Mouse (Mus musculus) thymus, postnatal 10 days (tissue): ENCODE results near the gene Orai2.
A peak's percentile ranks its signal among the peaks of the same experiment; 100 is the strongest.
"Not testable (repeated sequence)": the region's sequence is repeated elsewhere in the genome, so short reads cannot be mapped to it uniquely, and the experiment has no call there.

Source experiments
- DNase-seq, 2 experiments: peaks; one replicate each; pipeline ENCODE4 v3.0.0; 2021; ENCODE audit warnings: low spot score in 2 of 2

Gene Orai2

DNA sequence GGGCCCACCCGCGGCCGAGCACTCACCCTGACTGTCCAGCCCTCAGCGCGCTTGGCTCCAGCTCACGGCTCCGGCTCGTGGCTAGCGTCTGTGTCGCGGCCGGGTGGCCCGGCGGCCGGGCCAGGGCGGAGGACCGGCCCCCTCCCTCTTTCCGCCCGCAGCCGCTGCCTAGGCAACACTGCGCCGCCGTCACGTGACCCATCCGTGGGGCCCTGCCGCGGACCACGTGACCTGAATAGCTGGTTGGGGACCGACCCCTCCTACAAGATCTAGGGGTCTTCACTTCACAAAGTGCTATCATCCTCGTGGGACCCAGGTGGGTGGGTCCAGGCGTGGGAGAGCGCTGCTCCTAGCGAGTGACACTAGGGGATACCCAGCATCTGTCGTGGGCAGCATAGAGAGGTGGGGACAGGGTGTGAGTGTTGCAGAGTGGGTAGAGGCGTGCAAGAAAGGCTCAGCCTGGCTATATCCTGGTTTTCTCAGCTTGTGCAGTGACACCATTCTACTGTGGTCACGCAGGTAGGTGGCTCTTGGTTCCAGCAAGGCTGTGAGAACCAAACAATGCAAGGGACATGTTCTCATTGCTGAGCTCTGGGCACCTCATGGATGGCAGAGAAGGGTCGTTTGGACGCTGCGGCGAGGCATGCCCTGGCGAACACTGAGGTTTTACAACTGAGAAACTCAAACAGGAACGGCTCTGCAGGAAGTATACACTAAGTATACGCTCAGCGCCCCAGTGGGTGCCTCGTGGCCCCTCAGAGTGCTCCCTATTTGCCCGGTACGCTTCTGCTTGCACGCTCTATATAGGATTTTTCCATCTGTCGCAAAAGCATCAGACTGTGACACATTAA, at the start of gene Orai2:
Orai2 (minus strand) TSS at position 202 of the 851 bp plus-strand sequence.
- DNase-seq = peak; percentile 90

DNA sequence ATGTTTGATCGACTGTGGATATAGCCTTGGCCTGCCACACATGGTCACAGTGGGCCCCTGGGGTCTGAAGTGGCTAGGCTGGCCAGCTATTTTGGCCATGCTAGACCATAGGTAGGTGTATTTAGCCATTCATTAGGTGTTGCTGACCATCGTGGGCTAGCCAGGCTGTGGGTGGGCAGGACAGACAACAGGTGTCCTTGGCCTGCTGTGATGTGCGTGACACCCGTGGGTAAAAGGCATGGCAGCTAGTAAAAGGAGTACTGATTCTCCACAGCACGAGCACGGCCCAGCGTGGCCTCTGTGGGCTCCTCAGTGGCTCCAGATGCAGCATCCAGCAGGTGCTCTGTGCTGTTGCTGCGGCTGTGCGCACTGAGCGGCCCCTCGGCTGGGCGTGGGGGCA, 48.1 kb upstream of the Orai2 start:
- no peak for DNase-seq

DNA sequence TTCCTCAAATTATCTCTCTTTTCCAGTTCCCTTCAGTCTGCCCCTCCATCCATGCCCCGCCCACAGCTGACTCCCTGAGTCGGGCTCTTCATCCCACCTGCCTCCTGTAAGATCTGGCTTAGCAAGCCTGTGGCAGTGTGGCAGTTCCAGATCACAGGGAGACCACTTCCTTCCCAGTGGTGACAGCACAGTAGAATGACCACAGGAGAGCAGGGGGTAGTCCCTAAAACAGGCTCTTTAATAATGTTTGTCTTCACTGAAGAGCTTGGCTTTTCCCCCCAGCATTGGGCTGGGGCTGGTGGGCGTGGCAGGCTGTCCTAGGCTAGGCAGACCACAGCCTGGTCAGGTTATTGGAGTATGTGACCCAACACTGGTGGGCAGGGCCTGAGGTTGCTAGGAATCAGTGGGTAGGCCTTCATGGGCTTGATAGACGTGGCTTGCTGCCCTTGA, 47.4 kb upstream of the Orai2 start:
- DNase-seq = no peak

DNA sequence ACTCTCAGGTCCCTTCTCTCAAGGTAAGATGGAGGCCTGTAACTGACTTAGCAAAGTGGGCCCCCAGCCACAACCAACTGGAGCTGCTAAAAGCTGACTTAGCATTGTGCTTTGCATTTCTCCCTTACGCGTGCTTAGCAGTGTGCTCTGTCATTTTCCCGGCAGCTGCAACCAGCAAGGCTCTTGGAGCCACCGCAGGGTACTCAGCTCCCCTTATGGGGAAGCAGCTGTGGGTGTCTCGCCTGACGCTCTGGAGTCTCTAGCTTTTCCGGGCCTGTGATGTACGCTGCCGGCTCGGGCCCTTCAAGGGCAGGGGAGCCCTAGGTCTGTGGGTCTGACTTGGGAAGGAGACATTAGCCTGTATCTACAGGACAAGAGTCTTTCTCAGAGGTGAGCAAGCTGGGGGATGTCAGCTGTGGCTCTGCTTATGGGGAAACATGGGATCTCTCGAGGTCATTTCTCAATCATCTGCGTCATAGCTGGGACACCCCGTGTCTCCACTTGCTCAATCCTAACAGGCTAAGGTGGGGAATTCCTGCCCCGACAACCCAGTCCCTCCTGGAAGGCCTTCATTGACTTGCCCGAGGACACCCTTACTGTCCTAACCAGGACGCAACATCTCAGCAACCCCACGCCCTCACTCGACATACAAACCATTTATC, 46.6 kb upstream of the Orai2 start:
- DNase-seq = no peak

DNA sequence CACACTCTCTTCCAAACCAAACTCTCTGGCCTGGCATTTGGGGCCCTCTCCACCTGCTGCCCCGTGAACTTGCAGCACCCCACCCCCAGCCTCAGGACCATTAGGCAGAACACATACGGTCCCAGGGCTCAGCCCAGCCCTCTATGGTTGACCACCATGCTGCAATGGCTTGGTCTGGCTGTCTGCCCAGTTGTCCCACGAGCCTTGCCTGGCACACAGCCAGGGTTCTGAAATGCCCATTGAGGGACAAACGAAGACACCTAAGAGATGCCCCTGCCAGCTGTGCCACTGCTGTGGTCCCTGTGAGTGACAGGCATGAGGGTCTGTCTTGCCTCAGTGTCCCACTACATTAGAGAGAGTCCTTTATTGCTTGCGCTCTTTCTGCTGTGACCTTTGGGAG, 45.4 kb upstream of the Orai2 start:
- no peak for DNase-seq

DNA sequence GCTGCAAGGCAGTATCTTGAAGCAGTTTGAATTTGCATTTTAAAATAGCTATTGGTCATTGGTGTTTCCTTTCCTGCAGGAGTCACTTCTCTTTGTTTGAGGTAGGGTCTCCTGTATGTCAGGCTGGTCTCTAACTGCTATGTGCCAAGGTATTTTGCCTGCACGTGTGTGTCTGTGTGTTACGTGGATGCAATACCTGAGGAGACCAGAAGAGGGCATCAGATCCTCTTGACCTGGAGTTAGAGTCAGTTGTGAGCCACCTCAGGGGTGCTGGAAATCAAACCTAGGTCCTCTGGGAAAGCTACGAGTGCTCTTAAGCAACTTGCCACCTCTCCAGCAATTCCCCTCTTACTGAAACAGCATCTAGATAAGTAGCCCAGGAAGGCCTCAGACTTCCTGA, 44.7 kb upstream of the Orai2 start:
- no peak for DNase-seq

DNA sequence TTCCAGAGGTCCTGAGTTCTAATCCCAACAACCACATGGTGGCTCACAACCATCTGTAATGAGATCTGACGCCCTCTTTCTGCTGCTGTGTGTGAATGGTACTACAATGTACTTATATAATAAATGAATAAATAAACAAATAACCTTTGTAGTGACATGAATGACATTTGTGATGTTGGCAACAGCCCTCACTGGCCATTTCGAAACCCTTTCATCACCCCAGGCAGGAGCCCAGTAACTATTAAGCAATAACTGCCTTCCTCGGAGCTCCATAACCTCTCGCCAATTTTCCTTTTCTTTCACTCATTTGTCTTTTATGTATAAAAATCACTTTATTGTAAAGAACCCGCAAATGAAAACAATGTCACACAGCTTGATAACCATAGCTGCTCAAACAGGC, 43.2 kb upstream of the Orai2 start:
- DNase-seq = no peak

DNA sequence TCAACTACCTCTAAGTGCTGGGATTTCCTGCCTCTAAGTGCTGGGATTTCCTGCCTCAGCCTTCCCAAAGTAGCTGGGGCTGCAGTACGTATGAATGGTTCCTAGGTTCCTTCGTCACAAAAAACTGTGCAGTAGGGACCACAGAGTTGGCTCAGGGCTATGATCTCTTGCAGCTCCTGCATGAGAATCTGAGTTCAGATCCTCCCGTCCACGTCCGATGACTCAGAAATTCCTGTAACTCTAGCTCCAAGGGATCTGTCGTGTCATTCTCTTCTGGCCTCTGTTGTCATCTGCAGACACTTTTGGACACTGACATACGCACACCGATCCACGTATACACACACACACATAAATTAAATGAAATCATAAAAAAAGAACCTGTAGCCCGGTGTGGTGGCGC, 42.2 kb upstream of the Orai2 start:
- no peak for DNase-seq

DNA sequence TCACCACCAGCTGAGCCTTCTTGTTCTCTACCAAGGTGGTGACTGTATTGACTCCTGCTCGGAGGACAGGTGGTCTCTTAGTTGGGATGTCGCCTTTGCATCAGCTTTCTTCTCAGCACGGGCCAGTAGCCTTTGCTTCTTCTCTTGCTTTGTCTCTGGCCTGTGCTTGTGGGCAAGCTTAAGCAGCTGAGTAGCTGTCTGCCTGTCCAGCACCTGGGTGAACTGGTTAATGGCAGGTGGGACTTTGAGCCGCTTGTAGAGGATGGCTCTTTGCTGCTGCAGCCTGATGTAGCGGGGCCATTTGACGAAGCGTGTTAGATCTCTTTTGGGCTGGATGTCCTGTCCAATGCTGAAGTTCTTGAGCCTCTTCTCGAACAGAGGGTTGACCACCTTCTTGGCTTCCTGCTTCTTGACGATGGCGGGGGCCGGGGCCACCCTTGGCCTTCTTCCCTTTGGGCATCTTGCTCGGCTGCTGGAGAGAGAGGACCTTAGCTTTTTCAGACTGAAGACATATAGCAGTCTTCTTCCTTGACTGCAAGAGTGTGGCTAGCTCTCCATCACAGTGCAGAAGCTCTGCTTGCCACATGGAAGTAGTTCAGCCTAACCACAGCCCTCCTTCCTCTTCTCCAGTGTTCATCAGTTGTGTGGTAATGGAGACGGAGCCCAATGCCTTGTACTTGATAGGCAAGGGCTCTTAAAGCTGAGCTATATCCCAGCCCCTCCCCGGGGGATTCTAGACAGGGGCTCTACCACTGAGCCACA, 41.0 kb upstream of the Orai2 start:
- DNase-seq = not testable (repeated sequence)

DNA sequence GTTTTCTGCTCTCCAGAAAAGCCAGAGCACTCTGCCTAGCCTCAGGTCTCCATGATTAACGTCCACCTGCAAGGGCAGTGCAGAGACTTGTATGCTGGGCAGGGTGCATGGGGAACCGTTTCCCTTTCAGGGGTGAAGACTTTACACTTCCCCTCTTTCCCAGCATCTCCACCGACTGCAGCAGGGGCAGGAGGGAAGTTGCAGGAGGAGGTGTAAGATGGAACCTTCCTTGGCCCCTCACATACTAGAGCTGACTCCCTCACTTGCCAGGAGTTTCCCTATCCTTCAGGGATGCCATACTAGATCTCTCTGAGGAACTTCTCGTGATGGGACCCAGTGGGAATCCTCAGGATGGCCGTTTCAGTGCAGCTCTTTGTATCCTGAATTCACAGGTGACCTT, 40.0 kb upstream of the Orai2 start:
- DNase-seq = no peak

DNA sequence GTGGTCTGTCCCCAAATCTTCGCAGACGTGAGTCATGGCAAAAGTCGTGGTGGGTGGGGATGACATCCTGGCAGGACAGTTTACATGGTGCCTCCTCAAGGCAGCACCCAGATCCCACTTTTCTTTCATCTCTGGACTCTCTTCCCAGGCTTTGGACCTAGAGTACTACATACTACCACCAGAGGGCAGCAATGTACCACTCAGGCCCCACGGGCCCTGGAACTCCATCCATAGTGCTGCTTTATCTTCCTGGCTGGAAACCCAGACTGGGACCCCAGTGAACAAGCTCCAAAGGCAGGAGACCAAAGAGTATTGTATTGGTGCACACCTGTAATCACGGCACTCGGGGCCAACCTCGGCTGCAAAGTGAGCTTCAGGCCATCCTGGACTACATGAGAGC, 31.3 kb upstream of the Orai2 start:
- DNase-seq = peak in 1 of 2 experiments; percentile 51

DNA sequence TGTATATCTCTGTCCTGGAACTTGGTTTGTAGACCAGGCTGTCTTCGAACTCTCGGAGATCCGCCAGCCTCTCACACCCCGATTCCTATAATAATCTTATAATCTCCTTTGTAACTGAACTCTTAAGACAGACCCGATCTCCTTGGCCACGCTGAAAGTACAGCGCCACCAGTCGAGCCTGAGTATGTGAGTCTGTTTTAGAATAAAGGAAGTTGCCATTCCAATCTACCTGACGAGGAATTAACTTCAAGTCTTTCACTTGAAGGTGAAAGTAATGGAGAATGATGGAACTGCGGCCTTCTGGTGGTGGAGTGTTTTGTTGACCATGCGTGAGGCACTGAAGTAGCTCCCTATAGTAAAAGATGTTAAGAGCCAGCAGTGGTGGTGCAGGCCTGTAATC, 29.0 kb upstream of the Orai2 start:
- DNase-seq = no peak

DNA sequence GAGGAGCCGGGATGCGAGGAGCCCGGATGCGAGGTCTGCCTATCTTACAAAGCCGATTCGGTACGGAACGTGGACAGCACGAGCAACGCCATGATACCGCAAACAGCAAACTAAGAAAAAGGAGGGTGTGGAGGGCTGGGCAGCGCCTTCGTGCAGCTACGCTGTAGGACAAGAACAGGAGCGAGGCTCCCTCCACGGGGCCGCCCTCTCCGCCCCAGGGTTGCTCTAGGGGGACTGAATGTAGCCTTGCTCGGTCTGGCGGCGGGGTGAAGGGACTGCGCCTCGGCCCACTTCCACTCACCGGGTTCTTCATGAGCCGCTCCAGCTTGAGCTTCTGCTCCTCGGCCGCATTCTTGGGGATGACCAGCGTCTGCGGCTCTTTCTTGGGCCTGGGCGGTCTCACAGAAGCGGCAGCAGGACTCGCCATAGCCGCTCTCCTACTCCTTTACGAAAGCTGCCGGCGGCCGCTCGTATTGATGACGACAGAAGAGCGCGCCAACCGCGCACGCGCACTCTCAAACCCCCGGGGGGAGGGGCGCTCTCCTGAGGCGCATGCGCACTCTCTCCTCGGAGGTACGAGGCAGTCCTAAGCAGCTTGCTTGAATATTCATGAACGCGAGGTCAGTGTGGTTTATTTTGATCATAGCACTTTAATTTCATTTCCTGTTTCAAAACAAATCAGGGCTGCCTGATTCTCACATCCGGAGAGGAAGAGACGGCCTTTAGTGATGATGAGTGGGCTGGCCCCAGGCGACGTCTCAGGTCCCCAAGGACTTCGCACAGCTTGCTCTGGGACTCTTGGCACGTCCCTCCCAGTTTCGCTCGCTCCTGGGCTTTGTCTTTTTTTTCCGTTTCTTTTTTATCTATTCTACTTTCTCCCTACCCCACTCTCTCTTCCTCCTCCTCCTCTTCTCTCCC, 28.2 kb upstream of the Orai2 start, which contains the start of gene Prkrip1:
Prkrip1 (minus strand) TSS at position 490 of the 918 bp plus-strand sequence.
- DNase-seq = peak; percentile 85 to 94

DNA sequence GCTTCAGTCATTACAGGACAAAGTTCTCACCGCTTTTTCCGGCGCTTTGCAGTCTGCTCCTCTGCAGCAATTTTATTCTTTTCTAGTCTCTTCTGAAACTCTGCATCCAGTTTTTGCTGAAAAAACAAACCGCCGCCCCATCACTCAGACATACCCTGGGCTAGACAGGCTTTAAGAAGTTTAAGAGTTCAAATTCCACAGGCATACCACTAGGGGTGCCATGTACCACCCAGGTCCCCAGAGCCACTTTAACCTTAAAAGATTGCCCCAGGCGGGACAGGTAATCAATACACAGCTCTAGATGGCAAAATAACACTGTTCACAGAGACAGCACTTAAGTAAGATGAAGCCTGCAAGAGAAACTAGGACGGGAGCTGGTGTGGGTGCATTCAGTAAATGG, 21.4 kb upstream of the Orai2 start:
- DNase-seq = no peak

DNA sequence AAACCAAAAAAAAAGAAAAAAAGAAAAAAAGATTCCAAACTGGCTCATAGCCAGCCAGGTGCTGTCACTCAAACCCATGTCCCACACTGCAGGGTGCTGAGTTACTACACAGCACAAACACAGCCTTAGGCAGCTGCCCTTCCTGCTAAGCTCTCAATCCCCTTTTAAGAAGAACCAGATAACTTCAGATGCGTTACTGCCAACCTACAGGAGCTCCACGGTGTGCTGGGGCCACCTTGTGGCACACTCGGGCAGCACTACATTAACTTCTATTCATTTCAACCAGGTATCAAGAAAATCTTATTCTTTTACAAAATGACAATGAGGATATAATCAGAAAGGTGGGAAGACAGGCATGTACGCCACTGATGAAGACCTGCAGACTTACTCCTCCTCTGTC, 16.2 kb upstream of the Orai2 start:
- peak; percentile 56 to 70 for DNase-seq

DNA sequence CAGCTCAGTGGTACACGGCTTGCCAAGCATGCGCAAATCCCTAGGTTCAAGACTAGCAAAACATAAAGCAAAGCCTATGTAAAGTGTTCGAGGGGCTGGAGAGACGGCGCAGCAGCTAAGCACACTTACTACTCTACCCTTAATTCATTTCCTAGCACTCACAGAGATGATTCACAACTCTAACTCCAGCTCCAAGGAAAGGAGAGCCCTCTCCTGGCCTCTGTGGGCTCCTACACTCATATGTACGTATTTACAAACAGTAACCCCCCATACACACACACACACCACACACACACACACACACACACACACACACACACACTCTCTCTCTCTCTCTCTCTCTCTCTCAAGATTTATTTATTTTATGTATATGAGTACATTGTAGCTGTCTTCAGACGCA, 13.3 kb upstream of the Orai2 start:
- DNase-seq = no peak

DNA sequence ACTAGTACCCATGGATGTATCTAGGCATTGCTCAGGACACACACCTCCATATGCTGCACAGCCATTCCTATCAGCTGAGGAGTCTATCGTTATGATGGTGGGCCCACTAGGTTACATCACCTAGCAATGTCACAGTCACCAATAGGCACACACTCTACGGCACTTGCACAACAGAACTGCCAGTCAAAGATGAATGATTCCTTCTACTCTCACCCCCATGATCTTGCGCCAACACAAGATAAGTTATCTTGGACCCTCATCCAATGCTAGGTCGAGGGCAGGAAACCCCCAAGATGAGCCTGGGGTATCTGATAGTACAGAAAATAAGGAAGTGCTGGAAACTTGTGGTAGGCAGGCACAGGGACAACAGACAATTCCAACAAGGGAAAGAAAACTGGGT, 12.3 kb upstream of the Orai2 start:
- no peak for DNase-seq

DNA sequence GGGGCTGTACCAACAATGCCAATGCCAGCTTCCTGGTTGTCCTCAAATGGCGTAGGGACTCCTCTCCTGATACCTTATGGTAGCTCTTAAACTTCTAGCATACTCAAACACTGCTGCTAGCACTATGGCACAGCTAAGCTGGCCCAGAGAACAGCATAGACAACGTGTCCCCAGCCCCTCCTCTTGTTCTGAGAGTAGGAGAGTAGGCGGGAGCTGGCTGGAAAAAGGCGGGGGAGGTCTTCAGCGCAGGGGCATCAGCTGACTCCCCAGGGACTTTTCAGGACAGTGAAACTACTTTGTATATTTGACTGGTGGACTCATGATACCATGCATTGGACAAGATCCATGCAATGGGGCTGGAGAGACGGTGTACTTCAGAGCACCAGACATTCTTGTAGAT, 11.5 kb upstream of the Orai2 start:
- DNase-seq = no peak

DNA sequence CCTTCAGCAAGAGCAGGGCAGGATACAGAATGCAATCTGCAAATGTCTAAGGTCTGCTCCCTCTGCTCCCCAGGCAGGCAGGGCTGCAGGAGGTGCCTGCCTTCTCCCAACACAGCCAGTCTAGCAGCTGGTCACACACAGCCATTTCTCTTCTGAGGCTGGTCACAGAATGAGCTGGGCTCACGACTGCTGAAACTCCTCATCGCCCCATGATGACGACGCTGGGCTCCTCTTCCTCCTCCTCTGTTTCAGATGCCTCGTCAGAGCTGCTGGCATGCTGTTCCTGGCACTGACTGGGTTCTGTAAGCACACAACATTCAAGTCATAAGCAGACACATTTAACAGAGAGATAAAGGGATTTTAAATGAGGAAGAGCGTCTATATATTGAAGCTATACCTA, 10.7 kb upstream of the Orai2 start:
- DNase-seq = no peak

DNA sequence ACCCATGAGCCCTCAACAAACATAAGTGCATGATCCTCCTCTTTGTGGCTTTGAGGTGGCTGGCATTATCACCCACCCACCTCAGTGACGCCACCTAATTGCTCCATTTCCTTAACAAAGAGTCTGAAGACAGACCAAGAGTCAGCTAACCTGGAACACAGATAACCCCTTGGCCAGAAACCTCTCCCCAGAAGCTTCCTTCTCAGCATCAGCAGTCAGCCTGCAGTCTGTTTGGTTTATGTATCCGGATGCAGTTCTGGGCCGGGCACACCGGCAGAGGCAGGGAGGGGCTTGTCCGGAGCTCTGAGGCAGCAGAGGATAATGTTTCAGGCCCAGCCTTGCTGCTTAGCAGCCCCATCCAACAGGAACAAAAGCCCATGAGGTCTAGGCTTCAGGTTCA, 9.1 kb upstream of the Orai2 start:
- no peak for DNase-seq
